Mouse (Mus musculus): ENCODE results near the gene Mcrip1. TPM values are rescaled to one million over a fixed set of nuclear protein-coding genes. Genes with fewer than 3 reads are reported as not detected.

Mcrip1 gene
- polyA plus RNA-seq, 1 experiment from 2014 or later: 171 TPM

- Histone ChIP-seq H3K27ac (ENCODE audit: low read length) (peak overlapping the region; percentile 77), H3K36me3 (ENCODE audit: control insufficient read depth, insufficient read depth, low read length) (no peaks in the 10 kb centered on the region; the same call in 1 of the 2 replicates), H3K4me1 (ENCODE audit: control insufficient read depth, insufficient read depth, low read length) (peaks cover 25% of the 10 kb centered on the region), H3K4me3 (replicated peaks; ENCODE audit: low read length) (no peak overlapping the region), H3K27me3 (ENCODE audit: control insufficient read depth, insufficient read depth, low read length) (no peaks in the 10 kb centered on the region), H3K4me2 (ENCODE audit: low read depth, low read length) (no peak overlapping the region), H3K9ac (ENCODE audit: low read length) (peak overlapping the region; percentile 40), H3K9me3 (replicated peaks; ENCODE audit: control insufficient read depth, low read length) (no peaks in the 10 kb centered on the region)
- WGBS: 24% methylated on average over 10 of the region's 10 CpGs
- peak; percentile 92 for ATAC-seq (ENCODE audit: insufficient read depth, low FRiP score)
Observed at GRCm38 (mm10) chr11:120539285-120540014, 10.1 kb downstream of the Mcrip1 start.

GRCm38 (mm10) chr11:120538955-120539284, 10.6 kb downstream of the Mcrip1 start:
- no peak for ATAC-seq (ENCODE audit: insufficient read depth, low FRiP score)
- no peaks in the 10 kb centered on the region for H3K9me3 ChIP-seq (replicated peaks; ENCODE audit: control insufficient read depth, low read length)
- H3K9ac ChIP-seq (ENCODE audit: low read length): peak overlapping the region; percentile 47
- peak overlapping the region; percentile 77 for H3K27ac ChIP-seq (ENCODE audit: low read length)
- peaks cover 25% of the 10 kb centered on the region for H3K4me1 ChIP-seq (ENCODE audit: control insufficient read depth, insufficient read depth, low read length)
- 44% methylated on average over 8 of the region's 8 CpGs for WGBS
- H3K4me2 ChIP-seq (ENCODE audit: low read depth, low read length): no peak overlapping the region
- no peaks in the 10 kb centered on the region; the same call in 1 of the 2 replicates for H3K36me3 ChIP-seq (ENCODE audit: control insufficient read depth, insufficient read depth, low read length)
- H3K27me3 ChIP-seq (ENCODE audit: control insufficient read depth, insufficient read depth, low read length): no peaks in the 10 kb centered on the region
- H3K4me3 ChIP-seq (replicated peaks; ENCODE audit: low read length): no peak overlapping the region

- Histone ChIP-seq H3K4me3 (replicated peaks; ENCODE audit: low read length) (no peak overlapping the region), H3K36me3 (ENCODE audit: control insufficient read depth, insufficient read depth, low read length) (no peaks in the 10 kb centered on the region), H3K4me2 (ENCODE audit: low read depth, low read length) (no peak overlapping the region), H3K9ac (ENCODE audit: low read length) (peak overlapping the region; percentile 47), H3K9me3 (replicated peaks; ENCODE audit: control insufficient read depth, low read length) (no peaks in the 10 kb centered on the region), H3K4me1 (ENCODE audit: control insufficient read depth, insufficient read depth, low read length) (peaks cover 25% of the 10 kb centered on the region), H3K27me3 (ENCODE audit: control insufficient read depth, insufficient read depth, low read length) (no peaks in the 10 kb centered on the region), H3K27ac (ENCODE audit: low read length) (peak overlapping the region; percentile 77)
- WGBS: 55% methylated on average over 3 of the region's 3 CpGs
- no peak for ATAC-seq (ENCODE audit: insufficient read depth, low FRiP score)
Observed at GRCm38 (mm10) chr11:120538485-120538884, 11.0 kb downstream of the Mcrip1 start.

- Histone ChIP-seq H3K9me3 (replicated peaks; ENCODE audit: control insufficient read depth, low read length) (no peaks in the 10 kb centered on the region), H3K4me1 (ENCODE audit: control insufficient read depth, insufficient read depth, low read length) (peaks cover 31% of the 10 kb centered on the region), H3K9ac (ENCODE audit: low read length) (no peak overlapping the region), H3K4me2 (ENCODE audit: low read depth, low read length) (no peak overlapping the region), H3K4me3 (replicated peaks; ENCODE audit: low read length) (no peak overlapping the region), H3K27me3 (ENCODE audit: control insufficient read depth, insufficient read depth, low read length) (peaks cover 21% of the 10 kb centered on the region), H3K27ac (ENCODE audit: low read length) (no peak overlapping the region), H3K36me3 (ENCODE audit: control insufficient read depth, insufficient read depth, low read length) (no peaks in the 10 kb centered on the region)
- 80% methylated on average over 3 of the region's 3 CpGs for WGBS
- no peak for ATAC-seq (ENCODE audit: insufficient read depth, low FRiP score)
Observed at GRCm38 (mm10) chr11:120535804-120536203, 13.7 kb downstream of the Mcrip1 start.

- no peak for ATAC-seq (ENCODE audit: insufficient read depth, low FRiP score)
- Histone ChIP-seq H3K9ac (ENCODE audit: low read length) (0 out of 2 replicates have a peak overlapping the region, but pooled peaks have one; percentile 14), H3K27ac (ENCODE audit: low read length) (no peak overlapping the region), H3K4me3 (replicated peaks; ENCODE audit: low read length) (no peak overlapping the region), H3K9me3 (replicated peaks; ENCODE audit: control insufficient read depth, low read length) (no peaks in the 10 kb centered on the region), H3K4me2 (ENCODE audit: low read depth, low read length) (no peak overlapping the region), H3K27me3 (ENCODE audit: control insufficient read depth, insufficient read depth, low read length) (peaks cover 28% of the 10 kb centered on the region), H3K36me3 (ENCODE audit: control insufficient read depth, insufficient read depth, low read length) (no peaks in the 10 kb centered on the region), H3K4me1 (ENCODE audit: control insufficient read depth, insufficient read depth, low read length) (peaks cover 31% of the 10 kb centered on the region)
- 67% methylated on average over 3 of the region's 3 CpGs for WGBS
Observed at GRCm38 (mm10) chr11:120535145-120535544, 14.4 kb downstream of the Mcrip1 start.

- no peak overlapping the region for H3K9ac ChIP-seq (ENCODE audit: low read length)
- no peak for ATAC-seq (ENCODE audit: insufficient read depth, low FRiP score)
- peaks cover 21% of the 10 kb centered on the region for H3K4me1 ChIP-seq (ENCODE audit: control insufficient read depth, insufficient read depth, low read length)
- no peak overlapping the region for H3K4me2 ChIP-seq (ENCODE audit: low read depth, low read length)
- 82% methylated on average over 8 of the region's 8 CpGs for WGBS
- peaks cover 38% of the 10 kb centered on the region for H3K27me3 ChIP-seq (ENCODE audit: control insufficient read depth, insufficient read depth, low read length)
- H3K27ac ChIP-seq (ENCODE audit: low read length): no peak overlapping the region
- H3K4me3 ChIP-seq (replicated peaks; ENCODE audit: low read length): no peak overlapping the region
- H3K36me3 ChIP-seq (ENCODE audit: control insufficient read depth, insufficient read depth, low read length): no peaks in the 10 kb centered on the region
- H3K9me3 ChIP-seq (replicated peaks; ENCODE audit: control insufficient read depth, low read length): no peaks in the 10 kb centered on the region
Observed at GRCm38 (mm10) chr11:120534093-120534492, 15.4 kb downstream of the Mcrip1 start.

GRCm38 (mm10) chr11:120531646-120532045, 17.9 kb downstream of the Mcrip1 start:
- Histone ChIP-seq H3K4me2 (ENCODE audit: low read depth, low read length) (no peak overlapping the region), H3K4me1 (ENCODE audit: control insufficient read depth, insufficient read depth, low read length) (peaks cover 11% of the 10 kb centered on the region), H3K36me3 (ENCODE audit: control insufficient read depth, insufficient read depth, low read length) (no peaks in the 10 kb centered on the region), H3K27ac (ENCODE audit: low read length) (no peak overlapping the region), H3K27me3 (ENCODE audit: control insufficient read depth, insufficient read depth, low read length) (peaks cover 47% of the 10 kb centered on the region), H3K9me3 (replicated peaks; ENCODE audit: control insufficient read depth, low read length) (no peaks in the 10 kb centered on the region), H3K9ac (ENCODE audit: low read length) (no peak overlapping the region), H3K4me3 (replicated peaks; ENCODE audit: low read length) (no peak overlapping the region)
- 25% methylated on average over 9 of the region's 9 CpGs for WGBS
- no peak for ATAC-seq (ENCODE audit: insufficient read depth, low FRiP score)

- no peaks in the 10 kb centered on the region for H3K36me3 ChIP-seq (ENCODE audit: control insufficient read depth, insufficient read depth, low read length)
- 11% methylated on average over 61 of the region's 62 CpGs for WGBS
- H3K4me1 ChIP-seq (ENCODE audit: control insufficient read depth, insufficient read depth, low read length): peaks cover 11% of the 10 kb centered on the region
- peak within 1 kb of the TSS; percentile 48 for H3K4me3 ChIP-seq (replicated peaks; ENCODE audit: low read length)
- H3K27me3 ChIP-seq (ENCODE audit: control insufficient read depth, insufficient read depth, low read length): peaks cover 47% of the 10 kb centered on the region
- peak within 1 kb of the TSS; percentile 87 for H3K4me2 ChIP-seq (ENCODE audit: low read depth, low read length)
- no peaks in the 10 kb centered on the region for H3K9me3 ChIP-seq (replicated peaks; ENCODE audit: control insufficient read depth, low read length)
- no peak within 1 kb of the TSS for H3K27ac ChIP-seq (ENCODE audit: low read length)
- H3K9ac ChIP-seq (ENCODE audit: low read length): peak within 1 kb of the TSS; percentile 76
- ATAC-seq (ENCODE audit: insufficient read depth, low FRiP score): peak; percentile 48
Observed at GRCm38 (mm10) chr11:120530085-120530964, 19.2 kb downstream of the Mcrip1 start, which contains the start of gene Gcgr. Gene Gcgr, plus strand, starts transcription at chr11:120530699.

- Histone ChIP-seq H3K27me3 (ENCODE audit: control insufficient read depth, insufficient read depth, low read length) (peaks cover 47% of the 10 kb centered on the region), H3K4me3 (replicated peaks; ENCODE audit: low read length) (no peak overlapping the region), H3K4me2 (ENCODE audit: low read depth, low read length) (no peak overlapping the region), H3K36me3 (ENCODE audit: control insufficient read depth, insufficient read depth, low read length) (no peaks in the 10 kb centered on the region), H3K27ac (ENCODE audit: low read length) (no peak overlapping the region), H3K9ac (ENCODE audit: low read length) (no peak overlapping the region), H3K9me3 (replicated peaks; ENCODE audit: control insufficient read depth, low read length) (no peaks in the 10 kb centered on the region), H3K4me1 (ENCODE audit: control insufficient read depth, insufficient read depth, low read length) (peaks cover 11% of the 10 kb centered on the region)
- no peak for ATAC-seq (ENCODE audit: insufficient read depth, low FRiP score)
- WGBS: 65% methylated on average over 4 of the region's 4 CpGs
Observed at GRCm38 (mm10) chr11:120528903-120529302, 20.6 kb downstream of the Mcrip1 start.
